Mouse (Mus musculus): Measurements from ENCODE around the gene Tjp1. TPM values are rescaled to one million over a fixed set of nuclear protein-coding genes. Genes with fewer than 3 reads are reported as not detected.

Tjp1 gene
- polyA plus RNA-seq (2015; fragmentation: Nextera tagmentation; extraction: Ambion mirVana), result 42.0 and 52.6 TPM in 2 replicates

GRCm38 (mm10) chr7:65527071-65528007 lies at the start of gene Tjp1:
Gene Tjp1, minus strand, starts transcription at chr7:65527781.
- Histone ChIP-seq H3K9me3 (ENCODE audit: low read length) (no peaks in the 10 kb centered on the region), H3K27me3 (replicated peaks; ENCODE audit: insufficient read depth, low read length) (peaks cover 14% of the 10 kb centered on the region), H3K4me1 (ENCODE audit: insufficient read depth, low read depth, low read length) (0 out of 2 replicates have a peak, but pooled peaks cover 3% of the 10 kb centered on the region), H3K27ac (ENCODE audit: low read length) (no peak within 1 kb of the TSS), H3K4me3 (ENCODE audit: low read depth, low read length) (peak within 1 kb of the TSS; percentile 53), H3K36me3 (ENCODE audit: insufficient read depth, low read length) (no peaks in the 10 kb centered on the region), H3K9ac (replicated peaks; ENCODE audit: low read depth) (no peak within 1 kb of the TSS), H3K4me2 (replicated peaks; ENCODE audit: low read depth, low read length) (peak within 1 kb of the TSS; percentile 94)
- WGBS, result 2% methylated on average over 82 of the region's 115 CpGs
- TF ChIP-seq EP300 (IDR thresholded peaks at IDR 0.05) (no peak), CTCF (IDR thresholded peaks at IDR 0.05) (no peak; the same call in 1 of the 2 replicates)
- DNase-seq (ENCODE audit: low spot score) (no peak), ATAC-seq (peak; percentile 57)

- Histone ChIP-seq H3K4me3 (ENCODE audit: low read depth, low read length) (no peak overlapping the region), H3K9me3 (ENCODE audit: low read length) (no peaks in the 10 kb centered on the region), H3K27me3 (replicated peaks; ENCODE audit: insufficient read depth, low read length) (no peaks in the 10 kb centered on the region), H3K9ac (replicated peaks; ENCODE audit: low read depth) (no peak overlapping the region), H3K27ac (ENCODE audit: low read length) (no peak overlapping the region), H3K36me3 (ENCODE audit: insufficient read depth, low read length) (no peaks in the 10 kb centered on the region), H3K4me1 (ENCODE audit: insufficient read depth, low read depth, low read length) (no peaks in the 10 kb centered on the region), H3K4me2 (replicated peaks; ENCODE audit: low read depth, low read length) (no peak overlapping the region)
- 51% methylated on average over 12 of the region's 12 CpGs for WGBS
- TF ChIP-seq EP300 (IDR thresholded peaks at IDR 0.05) (no peak), CTCF (IDR thresholded peaks at IDR 0.05) (no peak)
- DNase-seq (ENCODE audit: low spot score) (no peak), ATAC-seq (no peak)
Observed at GRCm38 (mm10) chr7:65577118-65577517, 49.5 kb upstream of the Tjp1 start.

GRCm38 (mm10) chr7:65572731-65573130 lies 45.1 kb upstream of the Tjp1 start:
- 63% methylated on average over 5 of the region's 5 CpGs for WGBS
- no peaks in the 10 kb centered on the region for H3K9me3 ChIP-seq (ENCODE audit: low read length)
- H3K36me3 ChIP-seq (ENCODE audit: insufficient read depth, low read length), result no peaks in the 10 kb centered on the region
- no peak for DNase-seq (ENCODE audit: low spot score)
- no peak for TF ChIP-seq EP300 (IDR thresholded peaks at IDR 0.05)
- TF ChIP-seq CTCF (IDR thresholded peaks at IDR 0.05), result no peak
- no peaks in the 10 kb centered on the region for H3K4me1 ChIP-seq (ENCODE audit: insufficient read depth, low read depth, low read length)
- H3K27ac ChIP-seq (ENCODE audit: low read length), result no peak overlapping the region
- no peak overlapping the region for H3K9ac ChIP-seq (replicated peaks; ENCODE audit: low read depth)
- H3K4me2 ChIP-seq (replicated peaks; ENCODE audit: low read depth, low read length), result no peak overlapping the region
- ATAC-seq, result no peak
- H3K27me3 ChIP-seq (replicated peaks; ENCODE audit: insufficient read depth, low read length), result no peaks in the 10 kb centered on the region
- no peak overlapping the region for H3K4me3 ChIP-seq (ENCODE audit: low read depth, low read length)

DNA sequence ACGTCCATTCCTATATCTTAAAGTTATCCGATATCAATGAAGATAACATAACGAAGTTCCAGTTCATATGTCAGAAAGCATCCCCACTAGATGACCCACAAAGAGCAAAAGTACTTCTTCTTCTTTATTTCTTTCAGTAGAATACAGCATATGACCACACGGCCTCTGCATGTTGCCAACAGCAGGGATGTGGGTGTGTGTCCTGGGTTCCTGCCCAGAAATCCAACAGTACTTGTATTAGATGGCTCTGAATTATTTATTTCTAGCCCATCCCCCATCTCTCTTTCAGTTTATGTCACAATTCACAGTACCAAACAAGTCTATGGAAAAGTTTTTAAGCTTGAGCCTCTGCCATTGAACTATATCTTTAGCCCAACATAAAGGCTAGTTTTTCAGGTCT lies 43.1 kb upstream of the Tjp1 start:
- TF ChIP-seq CTCF (IDR thresholded peaks at IDR 0.05), result no peak
- TF ChIP-seq EP300 (IDR thresholded peaks at IDR 0.05), result no peak
- H3K9me3 ChIP-seq (ENCODE audit: low read length), result no peaks in the 10 kb centered on the region
- no peaks in the 10 kb centered on the region for H3K4me1 ChIP-seq (ENCODE audit: insufficient read depth, low read depth, low read length)
- ATAC-seq, result no peak
- 70% methylated on average over 4 of the region's 4 CpGs for WGBS
- no peak overlapping the region for H3K9ac ChIP-seq (replicated peaks; ENCODE audit: low read depth)
- no peak overlapping the region for H3K27ac ChIP-seq (ENCODE audit: low read length)
- H3K36me3 ChIP-seq (ENCODE audit: insufficient read depth, low read length), result no peaks in the 10 kb centered on the region
- DNase-seq (ENCODE audit: low spot score), result peak; percentile 7
- no peak overlapping the region for H3K4me3 ChIP-seq (ENCODE audit: low read depth, low read length)
- H3K4me2 ChIP-seq (replicated peaks; ENCODE audit: low read depth, low read length), result no peak overlapping the region
- H3K27me3 ChIP-seq (replicated peaks; ENCODE audit: insufficient read depth, low read length), result no peaks in the 10 kb centered on the region

DNA sequence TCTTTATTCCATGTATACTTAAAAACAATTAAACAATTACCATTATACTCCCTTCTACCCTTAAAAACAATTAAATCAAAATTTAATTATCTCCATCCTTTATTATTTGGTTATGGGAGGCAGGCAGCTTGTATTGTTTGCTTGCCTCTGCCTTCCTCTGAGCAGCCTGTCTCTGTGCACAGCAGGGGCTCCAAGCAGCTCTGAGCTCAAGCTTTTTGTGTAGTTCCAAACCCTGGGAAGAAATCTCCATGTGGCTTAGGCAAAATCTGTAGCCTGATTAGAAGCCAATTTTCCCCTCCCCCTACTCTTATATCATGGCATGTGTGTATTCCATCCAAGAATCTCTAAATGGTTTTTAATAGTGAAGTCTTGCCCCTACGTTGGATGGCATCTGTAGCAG lies 28.4 kb upstream of the Tjp1 start:
- Histone ChIP-seq H3K27ac (ENCODE audit: low read length) (no peak overlapping the region), H3K36me3 (ENCODE audit: insufficient read depth, low read length) (no peaks in the 10 kb centered on the region), H3K27me3 (replicated peaks; ENCODE audit: insufficient read depth, low read length) (no peaks in the 10 kb centered on the region), H3K4me3 (ENCODE audit: low read depth, low read length) (no peak overlapping the region), H3K9ac (replicated peaks; ENCODE audit: low read depth) (no peak overlapping the region), H3K4me2 (replicated peaks; ENCODE audit: low read depth, low read length) (no peak overlapping the region), H3K4me1 (ENCODE audit: insufficient read depth, low read depth, low read length) (no peaks in the 10 kb centered on the region), H3K9me3 (ENCODE audit: low read length) (no peaks in the 10 kb centered on the region)
- DNase-seq (ENCODE audit: low spot score) (no peak), ATAC-seq (no peak)
- 45% methylated on average over 1 of the region's 1 CpGs for WGBS
- TF ChIP-seq CTCF (IDR thresholded peaks at IDR 0.05) (no peak), EP300 (IDR thresholded peaks at IDR 0.05) (no peak)

DNA sequence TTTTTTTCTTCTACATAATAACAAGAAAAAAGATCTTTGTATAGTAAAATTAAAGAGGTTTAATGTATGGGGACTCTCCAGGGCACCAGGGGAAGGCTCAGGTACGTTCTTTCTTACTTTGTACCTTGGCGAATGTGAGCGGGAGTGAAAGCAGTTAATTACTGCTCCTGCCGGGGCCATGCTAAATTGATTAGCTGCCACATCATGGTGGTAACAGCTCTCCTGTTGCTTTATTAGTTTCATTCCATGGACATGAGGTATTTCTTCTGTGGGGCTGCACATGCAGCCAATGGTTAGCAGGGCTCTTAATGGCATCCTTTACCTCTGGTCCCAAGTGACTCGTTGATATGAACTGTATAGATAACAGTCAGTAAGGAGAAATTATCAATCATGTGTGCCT lies 18.2 kb upstream of the Tjp1 start:
- 46% methylated on average over 5 of the region's 5 CpGs for WGBS

More for the DNA sequence above, 18.2 kb upstream of the Tjp1 start:
- H3K9ac ChIP-seq (replicated peaks; ENCODE audit: low read depth), result no peak overlapping the region
- no peaks in the 10 kb centered on the region for H3K9me3 ChIP-seq (ENCODE audit: low read length)
- H3K36me3 ChIP-seq (ENCODE audit: insufficient read depth, low read length), result no peaks in the 10 kb centered on the region
- no peak overlapping the region for H3K4me3 ChIP-seq (ENCODE audit: low read depth, low read length)
- H3K27me3 ChIP-seq (replicated peaks; ENCODE audit: insufficient read depth, low read length), result no peaks in the 10 kb centered on the region
- H3K27ac ChIP-seq (ENCODE audit: low read length), result no peak overlapping the region
- H3K4me1 ChIP-seq (ENCODE audit: insufficient read depth, low read depth, low read length), result no peaks in the 10 kb centered on the region
- no peak for DNase-seq (ENCODE audit: low spot score)
- ATAC-seq, result no peak
- TF ChIP-seq EP300 (IDR thresholded peaks at IDR 0.05) (no peak), CTCF (IDR thresholded peaks at IDR 0.05) (no peak)
- no peak overlapping the region for H3K4me2 ChIP-seq (replicated peaks; ENCODE audit: low read depth, low read length)
